Mouse (Mus musculus) kidney, adult 18-20 months (tissue): ENCODE measurements at regions not wholly inside any gene's neighbourhood (a gene's known extent, or its start where the extent isn't known, plus 50 kb on each side); places are given as distances from the start of the nearest gene placed in this dataset.
"Not testable (repeated sequence)": the region's sequence is repeated elsewhere in the genome, so short reads cannot be mapped to it uniquely, and the experiment has no call there.

Source experiments
- DNase-seq: peaks from one replicate; pipeline ENCODE4 v3.0.0; 2021

DNA sequence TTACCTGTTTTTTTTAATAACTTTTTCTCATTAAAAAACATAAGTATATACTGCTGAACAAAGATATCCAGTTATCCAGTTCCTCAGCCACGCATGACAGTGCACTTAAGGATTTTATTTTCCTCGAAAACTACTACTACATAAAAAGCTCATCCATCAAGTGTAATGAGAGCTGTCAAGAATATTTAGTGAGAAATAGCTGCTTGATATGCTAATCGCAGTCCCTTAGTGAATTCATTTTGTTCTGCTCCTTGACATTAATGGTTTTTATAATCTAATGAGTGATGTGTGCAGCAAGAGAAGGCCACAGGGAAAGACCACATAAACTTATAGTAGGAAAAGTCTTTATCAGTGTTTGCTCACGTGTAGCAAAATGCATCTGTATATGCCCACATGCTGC is 754.0 kb upstream of the Slc39a10 start:
- DNase-seq = no peak

DNA sequence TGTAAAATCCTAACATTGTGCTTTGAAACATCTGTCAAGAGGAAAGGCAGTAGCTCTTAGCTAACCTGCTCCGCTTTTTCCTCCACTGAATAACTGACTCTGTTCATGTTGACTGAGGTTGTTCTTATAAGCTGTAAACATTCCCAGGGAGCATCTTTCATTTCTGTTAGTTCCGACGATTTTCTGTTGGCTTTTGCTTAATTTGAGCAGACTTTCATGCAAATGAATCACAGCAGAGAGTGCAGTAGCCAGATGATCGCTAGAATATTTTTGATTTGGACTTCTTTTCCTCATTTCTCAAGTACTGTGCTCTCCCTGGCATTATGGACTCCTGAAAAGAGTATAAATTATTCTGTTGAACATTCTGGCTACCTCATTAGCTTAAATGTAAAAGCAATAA is 713.9 kb upstream of the Slc39a10 start:
- DNase-seq = no peak

DNA sequence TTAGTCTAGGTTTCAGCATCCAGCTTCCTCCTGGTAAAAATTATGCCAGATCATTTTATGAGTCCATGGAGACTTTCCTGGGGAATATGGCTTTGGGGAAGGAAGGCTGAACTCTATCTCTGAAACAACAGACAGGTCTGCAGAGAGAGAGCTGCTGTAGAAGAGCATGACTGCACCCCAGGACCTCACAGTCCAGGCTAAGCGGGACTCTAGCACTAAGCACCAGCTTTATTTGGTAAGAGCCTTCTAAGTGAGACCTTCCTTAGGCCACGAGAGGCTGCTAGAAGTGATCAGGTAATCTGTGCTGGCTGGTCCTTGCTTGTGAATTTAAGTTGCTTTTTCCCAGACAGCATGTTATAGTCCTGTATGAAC is 711.3 kb upstream of the Slc39a10 start:
- DNase-seq = no peak

DNA sequence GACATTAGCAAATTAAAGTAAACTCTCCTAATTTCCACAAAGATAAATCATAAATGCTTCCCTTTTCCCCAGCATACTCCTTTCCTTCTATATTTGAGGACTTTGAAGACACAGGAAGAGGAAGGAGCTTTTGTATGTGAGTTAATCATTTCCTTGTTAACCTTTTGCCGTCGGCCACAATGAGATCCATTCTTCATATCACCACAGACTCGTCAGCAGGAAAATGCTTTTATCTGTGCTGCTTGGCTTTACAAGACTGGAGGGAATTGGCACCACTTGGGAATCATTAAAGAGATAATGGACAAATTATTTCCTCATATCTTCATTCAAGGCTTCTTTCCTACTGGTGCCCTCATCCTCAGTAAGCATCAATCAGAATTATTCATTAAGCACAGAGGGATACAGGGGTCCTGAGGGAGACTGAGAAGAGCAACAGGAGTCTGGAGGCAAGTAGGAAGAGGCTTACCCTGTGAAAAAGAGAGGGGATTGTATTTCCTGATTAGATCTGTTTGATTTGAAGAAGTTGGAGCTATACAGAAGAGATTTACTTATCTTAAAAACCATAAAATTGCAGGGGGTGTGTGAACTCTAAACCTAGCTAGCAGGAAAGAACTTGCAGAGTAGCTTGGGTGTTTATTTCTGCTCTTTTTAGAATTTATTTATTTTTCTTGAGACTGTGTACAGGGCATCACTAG is 710.8 kb upstream of the Slc39a10 start:
- DNase-seq = no peak

DNA sequence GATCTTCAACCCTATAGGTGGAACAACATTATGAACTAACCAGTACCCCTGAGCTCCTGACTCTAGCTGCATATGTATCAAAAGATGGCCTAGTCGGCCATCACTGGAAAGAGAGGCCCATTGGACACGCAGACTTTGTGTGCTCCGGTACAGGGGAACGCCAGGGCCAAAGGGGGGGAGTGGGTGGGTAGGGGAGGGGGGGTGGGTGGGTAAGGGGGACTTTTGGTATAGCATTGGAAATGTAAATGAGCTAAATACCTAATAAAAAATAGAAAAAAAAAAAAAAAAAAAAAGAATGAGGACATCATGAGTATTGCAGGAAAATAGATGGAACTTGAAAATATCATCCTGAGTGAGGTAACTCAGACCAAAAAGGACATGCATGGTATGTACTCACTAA is 701.0 kb upstream of the Slc39a10 start:
- not testable (repeated sequence) for DNase-seq

GRCm38 (mm10) chr1:47545606-47546005 is 653.0 kb upstream of the Slc39a10 start:
- no peak for DNase-seq

- no peak for DNase-seq
Observed at GRCm38 (mm10) chr1:47511426-47511825, 618.8 kb upstream of the Slc39a10 start.

GRCm38 (mm10) chr1:47507801-47508200 is 615.1 kb upstream of the Slc39a10 start:
- DNase-seq = no peak

GRCm38 (mm10) chr1:47488581-47489204 is 596.0 kb upstream of the Slc39a10 start:
- DNase-seq = no peak

- DNase-seq = no peak
Observed at GRCm38 (mm10) chr1:47486087-47486486, 593.4 kb upstream of the Slc39a10 start.

- DNase-seq = no peak
Observed at GRCm38 (mm10) chr1:47479059-47479458, 586.4 kb upstream of the Slc39a10 start.

- no peak for DNase-seq
Observed at GRCm38 (mm10) chr1:47466573-47467253, 574.1 kb upstream of the Slc39a10 start.

DNA sequence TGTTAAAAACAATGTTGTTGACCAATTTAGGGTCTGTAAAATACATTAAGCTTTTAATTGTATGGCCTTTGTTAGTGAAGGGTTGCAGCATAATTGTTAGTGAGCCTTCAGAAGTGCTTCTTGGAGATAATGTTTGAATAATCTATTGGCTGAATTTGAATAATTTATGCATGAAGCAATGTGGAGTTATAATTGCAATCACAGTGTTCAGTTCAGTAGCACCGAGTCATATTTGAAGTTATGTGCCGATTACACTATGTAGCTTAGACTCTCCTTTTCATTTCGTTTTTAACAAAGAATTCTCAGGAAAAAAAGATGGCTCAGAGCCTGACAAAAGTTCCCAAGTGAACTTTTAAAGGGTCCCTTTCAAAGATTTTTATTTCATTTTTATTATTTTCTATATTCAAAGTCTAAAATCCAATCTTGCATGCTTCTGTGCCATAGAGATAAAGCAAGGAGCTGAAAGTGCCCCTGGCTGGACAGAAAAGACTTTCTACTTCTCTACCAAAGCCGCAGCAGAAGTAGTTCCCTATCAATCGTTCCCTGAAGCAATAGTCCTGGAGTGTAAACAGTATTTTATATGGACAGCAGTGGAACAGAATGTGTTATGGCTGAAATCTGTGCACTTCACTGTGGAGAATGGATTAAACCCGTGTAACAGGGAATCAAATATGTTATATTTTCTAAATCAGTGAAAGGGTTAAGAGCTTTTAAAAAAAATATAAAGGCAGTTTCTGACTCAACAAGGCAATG is 556.3 kb upstream of the Slc39a10 start:
- no peak for DNase-seq

- DNase-seq = no peak
Observed at GRCm38 (mm10) chr1:47448070-47448469, 555.4 kb upstream of the Slc39a10 start.

- DNase-seq = no peak
Observed at GRCm38 (mm10) chr1:47446021-47446420, 553.4 kb upstream of the Slc39a10 start.

GRCm38 (mm10) chr1:47432829-47433228 is 540.2 kb upstream of the Slc39a10 start:
- DNase-seq = no peak

- no peak for DNase-seq
Observed at GRCm38 (mm10) chr1:47405164-47405563, 512.5 kb upstream of the Slc39a10 start.

DNA sequence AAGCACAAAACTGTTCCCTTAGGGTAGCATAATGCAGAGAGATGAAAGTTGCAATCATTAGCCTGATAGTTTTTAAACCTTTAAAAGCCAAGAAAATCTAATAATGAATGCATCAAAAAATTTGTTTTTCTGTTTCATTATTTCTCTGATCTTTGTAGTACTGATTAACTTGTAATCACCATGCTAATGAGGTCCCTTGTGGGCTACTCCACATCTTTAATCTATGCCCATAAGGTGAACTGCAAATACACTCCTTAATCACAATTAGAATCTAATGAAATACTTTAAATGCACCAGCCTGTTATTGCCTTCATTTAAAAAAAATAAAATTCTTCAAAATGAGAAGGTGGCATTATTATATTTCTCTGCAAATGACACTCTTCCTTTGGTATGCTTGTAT is 493.9 kb upstream of the Slc39a10 start:
- DNase-seq = no peak

DNA sequence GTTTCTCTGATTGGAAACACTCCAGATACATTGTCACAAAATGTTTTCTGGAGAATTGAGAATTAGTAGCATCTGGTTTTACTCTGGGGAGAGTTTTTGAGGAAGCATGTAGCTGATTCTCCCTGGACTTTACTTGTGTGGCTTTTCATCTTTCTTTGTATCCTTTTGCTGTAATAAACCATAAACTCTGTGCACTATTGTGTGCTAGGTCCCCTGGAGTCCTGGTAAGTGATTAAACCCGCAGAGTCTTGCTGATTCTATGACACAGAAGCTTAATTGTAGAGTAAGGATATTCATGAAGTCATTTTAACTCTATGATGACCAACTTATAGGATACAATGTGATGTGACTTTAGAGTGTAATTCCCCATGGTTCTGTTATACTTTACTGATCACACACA is 486.1 kb upstream of the Slc39a10 start:
- DNase-seq = no peak

GRCm38 (mm10) chr1:47339718-47340439 is 447.2 kb upstream of the Slc39a10 start:
- DNase-seq = no peak

DNA sequence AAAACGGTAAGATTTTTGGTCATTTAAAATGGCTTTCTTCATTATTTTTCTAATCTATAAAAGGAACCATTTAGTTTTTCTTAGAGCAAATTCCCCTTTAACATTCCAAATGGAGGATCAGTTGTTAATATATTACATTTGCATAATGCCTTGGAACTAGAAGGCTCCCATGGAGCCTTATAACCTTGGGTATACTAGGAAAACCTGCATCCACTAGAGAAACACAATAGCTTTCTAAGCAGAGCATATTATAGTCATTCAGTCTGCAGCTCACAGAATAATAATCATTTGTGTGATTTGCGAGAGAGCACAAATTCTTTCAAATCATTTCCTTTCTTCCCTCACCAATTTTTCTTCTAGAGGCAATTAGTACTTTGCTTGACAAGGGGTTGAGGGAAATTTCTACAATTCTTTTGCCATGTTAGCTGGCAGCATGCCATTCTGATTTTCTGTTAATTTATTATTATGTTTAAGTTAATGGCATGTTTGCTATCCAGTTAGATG is 418.0 kb upstream of the Slc39a10 start:
- DNase-seq = no peak

GRCm38 (mm10) chr1:47306961-47307360 is 414.3 kb upstream of the Slc39a10 start:
- DNase-seq = no peak

DNA sequence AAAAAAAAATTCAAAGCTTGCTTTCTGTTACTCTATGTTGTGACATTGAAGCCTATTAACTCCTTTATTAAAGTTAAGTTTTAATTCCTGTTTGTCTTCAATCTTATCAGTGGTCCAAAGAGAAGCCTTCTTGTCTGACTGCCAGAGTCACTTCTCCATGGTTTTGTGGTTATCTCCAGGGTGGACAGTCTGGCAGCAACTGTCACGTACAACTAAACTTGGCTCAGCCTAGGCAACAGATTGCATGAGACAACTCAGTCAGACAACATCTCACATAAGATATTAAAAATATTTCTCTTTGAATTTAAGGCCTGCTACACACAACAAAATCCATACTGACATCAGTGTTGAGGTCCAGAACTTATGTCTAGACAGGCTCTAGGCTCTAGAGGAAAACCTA is 406.7 kb upstream of the Slc39a10 start:
- no peak for DNase-seq
